Mouse (Mus musculus): ENCODE data around the gene Map3k20.

Gene Map3k20

DNA sequence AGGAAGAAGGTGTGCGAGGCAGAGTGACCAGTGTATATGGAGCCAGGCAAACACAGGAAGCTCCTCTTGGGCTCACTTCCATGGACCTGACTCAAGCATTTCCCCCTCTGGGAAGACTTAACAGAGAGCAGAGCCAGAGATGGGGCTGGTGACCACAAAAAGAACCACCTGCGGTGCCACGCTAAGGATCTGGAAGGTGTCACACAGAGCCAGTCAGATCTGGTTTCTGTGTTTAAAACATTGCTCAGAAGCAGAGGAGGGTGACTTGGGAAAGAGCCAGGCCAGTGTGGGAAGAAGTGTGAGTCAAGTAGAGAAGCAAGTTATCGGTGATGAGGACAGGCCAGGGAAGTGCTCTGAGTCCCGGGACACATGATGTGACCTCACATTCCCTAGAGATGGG, 135.1 kb downstream of the Map3k20 start:
- DNase-seq (ENCODE audit: low read depth, low spot score) = no peak

DNA sequence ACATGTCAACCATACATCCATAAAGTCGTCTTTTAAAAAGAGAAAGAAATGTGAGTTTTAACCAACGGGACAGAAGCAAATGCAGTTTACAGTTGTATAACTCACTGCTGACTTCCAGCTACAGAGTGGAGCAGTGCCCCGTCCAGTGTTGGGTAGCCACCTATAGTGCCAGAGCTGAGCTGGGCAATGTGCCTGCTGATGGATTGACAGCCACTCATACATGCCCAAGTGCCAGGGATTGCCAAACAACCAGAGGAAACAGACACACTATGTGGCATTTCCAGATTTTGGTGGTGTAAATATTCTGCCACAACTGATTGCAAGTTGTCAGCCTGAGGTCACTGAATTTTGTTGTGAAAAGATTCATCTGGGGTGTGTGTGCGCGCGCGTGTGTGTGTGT, 139.2 kb downstream of the Map3k20 start:
- no peak for DNase-seq (ENCODE audit: low read depth, low spot score)

DNA sequence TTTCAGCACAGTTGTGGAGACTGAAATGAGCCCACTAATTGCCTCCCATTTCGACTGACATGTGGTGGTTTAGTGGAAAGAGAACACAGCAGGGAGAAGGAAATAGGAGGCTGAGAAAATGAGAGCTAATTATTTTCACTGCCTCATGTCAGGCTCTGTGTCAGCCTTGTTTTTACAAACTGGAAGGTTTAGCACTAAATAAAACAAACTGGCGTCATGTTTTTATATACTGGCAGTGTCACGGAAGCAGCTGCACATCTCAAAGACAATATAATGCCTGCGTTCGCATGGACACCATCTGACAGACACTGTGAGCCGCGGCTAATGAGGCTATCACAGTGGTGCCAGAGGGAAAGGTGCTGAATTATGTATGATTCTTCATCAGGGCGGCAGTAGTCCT, 141.3 kb downstream of the Map3k20 start:
- DNase-seq (ENCODE audit: low read depth, low spot score) = no peak

DNA sequence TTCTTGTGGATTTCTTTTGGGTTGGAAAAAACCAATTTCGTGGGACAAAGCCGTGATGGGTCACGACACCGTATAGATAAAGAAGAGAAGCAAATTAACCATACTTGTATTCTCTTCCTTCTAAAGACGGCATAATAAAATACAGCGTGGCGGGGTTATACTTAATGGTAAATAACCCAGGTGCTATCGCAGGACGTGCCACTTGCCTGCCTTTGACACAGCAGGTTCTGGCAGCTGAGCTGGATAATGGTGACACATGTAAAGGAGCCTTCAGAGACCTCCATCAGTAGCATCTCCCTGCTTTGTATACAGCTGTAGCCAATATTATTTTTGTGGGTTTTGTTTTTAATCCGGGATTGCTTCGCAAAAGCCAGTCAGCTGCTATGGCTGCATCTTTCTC, 141.9 kb downstream of the Map3k20 start:
- DNase-seq (ENCODE audit: low read depth, low spot score) = no peak

DNA sequence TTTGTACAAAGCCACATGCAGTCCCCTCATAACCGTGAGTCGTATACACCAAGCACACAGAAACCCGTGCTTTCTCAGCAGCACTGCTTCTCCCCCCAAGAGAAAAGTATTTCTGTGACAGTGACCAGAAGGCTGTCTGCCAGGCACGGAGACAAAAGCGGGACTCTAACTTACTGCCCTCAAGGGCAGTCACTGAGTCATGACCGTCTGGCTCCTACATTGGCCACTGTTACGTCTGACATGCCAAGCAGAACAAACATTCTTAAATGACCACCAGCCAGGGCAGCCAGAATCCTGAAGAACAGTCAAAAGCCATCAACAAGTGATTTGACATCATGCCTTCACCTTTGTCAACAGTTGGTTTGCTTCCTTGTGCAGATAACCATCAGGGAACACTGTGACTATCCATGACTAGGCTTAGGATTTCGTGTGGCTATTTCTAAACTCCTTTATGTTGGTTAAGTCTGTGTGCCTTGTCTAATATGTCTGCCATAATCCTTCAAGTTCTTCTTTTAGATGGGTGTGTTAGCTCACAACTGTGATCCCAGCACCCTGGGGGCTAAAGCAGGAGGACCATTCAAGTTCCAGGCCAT, 153.6 kb downstream of the Map3k20 start:
- no peak for DNase-seq (ENCODE audit: low read depth, low spot score)

DNA sequence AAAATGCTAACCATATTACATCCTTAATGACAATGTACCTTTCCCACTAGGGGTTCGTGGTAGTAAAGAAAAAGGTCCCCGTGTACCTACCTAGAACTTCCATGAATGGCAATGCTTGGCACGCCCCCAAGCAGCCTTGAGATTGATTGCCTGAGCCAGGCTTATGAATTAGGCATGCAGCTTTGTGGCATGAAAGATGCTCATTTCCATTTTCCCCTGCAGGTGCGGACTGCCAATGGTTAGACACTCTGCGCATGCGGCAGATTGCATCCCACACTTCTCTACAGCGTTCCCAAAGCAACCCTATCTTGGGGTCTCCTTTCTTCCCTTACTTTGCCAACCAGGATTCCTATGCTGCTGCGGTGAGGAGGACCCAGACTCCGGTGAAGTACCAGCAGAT, 155.6 kb downstream of the Map3k20 start:
- no peak for DNase-seq (ENCODE audit: low read depth, low spot score)

DNA sequence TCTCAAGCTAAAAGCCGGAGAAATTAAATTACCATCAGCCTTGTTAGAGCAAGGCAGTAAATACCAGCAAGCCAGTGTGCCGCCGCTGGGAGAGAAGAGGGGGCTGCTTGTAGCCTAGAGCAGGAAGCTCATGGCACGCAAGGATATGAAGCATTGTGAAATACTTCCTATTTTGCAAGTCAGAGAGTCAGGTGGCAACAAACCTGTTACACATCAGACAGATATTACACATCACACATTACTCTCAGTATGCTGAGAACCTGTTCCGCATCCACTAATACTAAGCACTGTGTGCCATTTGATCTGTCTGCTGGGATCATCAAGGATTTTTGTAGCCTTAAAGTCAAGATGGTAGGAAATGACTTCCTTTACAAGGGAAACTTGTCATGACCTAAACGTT, 157.4 kb downstream of the Map3k20 start:
- no peak for DNase-seq (ENCODE audit: low read depth, low spot score)

DNA sequence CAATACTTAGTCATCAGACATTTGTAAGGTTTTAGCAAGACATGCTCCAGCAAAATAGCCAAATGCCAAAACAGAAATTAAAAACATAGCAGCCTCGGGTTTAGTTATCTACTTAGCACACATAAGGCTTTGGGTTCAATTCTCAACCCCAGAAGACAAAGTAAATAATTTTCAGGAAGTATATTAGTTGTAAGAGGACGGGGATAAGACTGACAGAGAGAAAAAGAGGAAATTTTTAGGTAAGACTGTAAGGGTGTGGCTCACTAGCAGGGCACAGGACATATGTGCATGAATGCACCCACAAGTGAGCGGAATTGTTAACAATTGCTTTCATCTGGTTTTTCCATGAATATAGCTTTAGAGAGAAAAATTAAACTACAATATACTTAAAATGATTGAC, 158.5 kb downstream of the Map3k20 start:
- no peak for DNase-seq (ENCODE audit: low read depth, low spot score)

DNA sequence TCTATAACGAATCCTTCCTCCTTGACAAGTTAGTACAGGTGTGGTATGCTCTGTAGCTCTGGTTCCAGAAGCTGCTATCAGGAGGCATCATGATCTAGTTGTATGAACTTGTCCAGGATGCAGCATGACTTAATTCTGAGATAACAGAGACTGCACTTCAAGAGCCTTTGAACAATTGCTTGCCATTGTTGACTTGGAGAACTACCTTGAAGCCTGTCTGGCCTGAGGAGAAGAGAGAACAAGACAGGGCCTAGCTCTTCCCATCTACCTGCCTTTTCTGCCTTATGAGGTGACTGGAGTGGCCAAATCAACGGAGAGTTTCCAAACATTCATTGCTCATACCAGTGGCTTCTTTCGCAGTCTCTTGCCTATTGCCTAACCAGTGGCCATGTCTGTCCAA, 160.7 kb downstream of the Map3k20 start:
- DNase-seq (ENCODE audit: low read depth, low spot score) = no peak

DNA sequence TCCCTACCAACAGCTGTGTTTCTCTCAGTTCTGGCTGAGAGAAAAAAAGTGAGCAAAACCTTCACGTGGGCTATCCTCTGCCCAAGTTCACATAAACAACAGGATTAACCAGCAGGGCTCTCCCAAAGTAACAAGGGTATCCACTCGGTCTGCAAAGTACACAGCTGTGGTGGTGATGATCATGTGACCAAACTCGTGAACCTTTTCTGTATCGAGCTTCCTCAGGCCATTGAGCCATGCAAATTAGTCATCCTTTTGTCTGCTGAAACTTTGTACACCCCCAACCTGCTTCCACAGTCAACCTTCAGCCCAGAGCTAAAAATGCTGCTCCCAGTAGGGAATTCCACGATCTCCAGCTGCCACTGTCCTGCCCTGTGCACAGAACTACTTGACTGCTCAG, 161.2 kb downstream of the Map3k20 start:
- DNase-seq (ENCODE audit: low read depth, low spot score) = peak; percentile 44

DNA sequence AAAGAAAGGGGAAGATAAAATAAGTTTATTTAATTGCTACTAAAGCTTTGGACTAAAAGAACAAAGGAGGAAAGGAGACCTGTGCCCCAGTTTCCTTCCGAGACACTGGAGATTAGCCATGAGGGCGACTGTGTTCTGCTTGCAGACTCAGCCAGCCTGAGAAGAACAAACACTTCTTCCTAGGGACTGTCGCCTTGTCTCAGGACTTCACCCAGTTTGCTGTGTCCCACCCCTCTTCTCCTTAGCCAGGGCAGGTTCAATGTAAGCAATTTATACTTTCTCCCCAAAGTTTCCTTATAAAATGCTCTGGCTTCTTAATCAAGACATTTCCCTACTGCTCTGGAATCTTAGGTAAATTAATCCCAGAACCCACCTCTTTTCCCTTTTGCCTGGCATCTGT, 168.1 kb downstream of the Map3k20 start:
- DNase-seq (ENCODE audit: low read depth, low spot score) = no peak

DNA sequence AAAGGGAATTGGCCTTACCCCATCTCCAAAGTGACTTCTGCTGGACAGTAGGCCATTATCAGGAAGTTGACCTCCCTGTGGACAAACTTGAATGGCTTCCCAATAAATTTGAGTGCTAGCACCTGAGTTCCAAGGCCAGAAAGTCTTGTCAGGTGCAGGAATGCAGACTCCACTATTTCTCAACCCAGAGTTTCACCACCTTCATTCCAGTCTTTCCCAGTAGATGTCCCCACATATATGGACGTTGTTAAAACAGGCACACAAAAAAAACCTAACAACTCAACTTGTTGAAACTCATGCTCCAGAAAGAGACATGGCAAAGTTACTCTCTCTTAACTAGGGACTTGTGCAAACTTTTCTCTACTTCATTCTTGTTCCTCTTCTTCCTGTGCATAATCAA, 170.8 kb downstream of the Map3k20 start:
- DNase-seq (ENCODE audit: low read depth, low spot score) = no peak

DNA sequence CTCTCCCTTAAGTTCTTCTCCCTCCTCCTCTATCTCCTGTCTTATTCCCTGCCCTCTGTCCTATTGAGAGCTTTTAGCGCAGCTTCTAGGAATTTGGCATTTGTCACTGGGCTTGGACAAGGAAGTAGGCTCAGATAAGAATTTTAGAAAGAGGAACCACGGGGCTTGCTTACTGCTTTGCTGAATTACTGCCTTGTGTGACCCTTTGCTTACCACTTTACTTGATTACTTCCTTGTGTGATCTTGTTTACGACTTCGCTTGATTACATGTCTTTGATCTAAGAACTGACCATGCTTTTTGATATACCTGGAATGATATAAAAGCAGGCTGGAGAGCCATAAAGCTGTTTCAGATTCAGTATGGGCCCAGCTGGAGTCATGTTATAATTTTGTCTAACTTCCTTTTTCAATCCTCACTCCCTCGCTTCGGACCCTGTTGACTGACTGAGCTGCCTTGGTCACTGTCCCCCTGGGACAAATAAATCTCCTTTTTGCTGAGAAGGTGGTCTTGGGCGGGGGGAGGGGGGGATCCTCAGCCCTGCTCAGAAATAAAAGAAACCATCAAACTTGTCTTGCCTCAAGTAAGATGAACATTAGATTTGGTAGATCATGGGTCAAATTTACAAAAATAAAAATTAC, 179.1 kb downstream of the Map3k20 start:
- DNase-seq (ENCODE audit: low read depth, low spot score) = peak; percentile 53

DNA sequence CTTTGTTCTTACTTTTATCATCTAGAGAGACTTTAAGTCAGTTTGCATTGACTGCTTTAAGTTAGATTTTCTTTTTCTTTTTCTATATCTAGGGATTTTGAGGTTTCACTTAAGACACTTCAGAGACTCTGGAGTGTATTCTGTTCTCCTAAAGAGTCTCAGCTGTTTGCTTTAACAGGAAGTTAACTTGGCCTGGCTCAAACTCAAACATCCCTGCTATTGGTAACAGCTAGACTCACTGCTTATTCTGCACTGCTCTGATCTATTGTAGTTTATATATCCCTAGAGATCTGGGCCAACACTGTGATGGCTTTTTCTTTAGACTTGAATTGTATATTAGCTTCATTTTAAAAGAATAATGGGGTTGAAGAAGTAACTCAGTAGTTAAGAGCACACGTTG, 182.2 kb downstream of the Map3k20 start:
- DNase-seq (ENCODE audit: low read depth, low spot score) = no peak

DNA sequence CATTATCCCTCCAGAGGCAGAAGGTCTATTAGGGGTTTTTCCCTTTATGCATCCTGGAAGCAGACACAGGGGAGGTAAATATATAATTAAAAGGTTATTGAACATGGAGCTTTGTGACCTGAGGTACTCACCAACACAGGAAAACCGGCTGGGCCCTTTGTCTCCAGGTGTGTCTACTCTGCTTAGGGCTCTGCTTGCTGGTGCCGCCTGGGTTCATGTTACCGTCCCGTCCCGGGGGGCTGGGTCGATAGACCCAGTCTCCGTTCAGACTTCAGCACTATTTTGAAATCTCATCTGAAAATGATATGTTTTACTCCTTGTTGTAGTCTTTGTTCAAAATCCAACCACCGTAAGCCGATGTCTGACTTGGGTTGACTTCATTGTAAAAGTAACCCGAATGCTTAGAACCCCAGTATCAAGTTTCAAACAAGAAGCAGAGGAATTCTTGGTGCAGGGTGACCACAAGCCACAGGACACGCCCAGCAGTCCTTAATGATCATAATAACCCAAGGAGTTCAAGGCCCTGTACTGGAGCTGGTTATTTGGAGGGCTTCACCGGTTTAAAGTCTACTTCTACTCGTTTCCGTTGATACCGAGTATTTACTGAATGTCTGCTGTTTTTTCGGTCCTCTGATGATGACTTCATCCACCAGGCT, 186.1 kb downstream of the Map3k20 start:
- DNase-seq (ENCODE audit: low read depth, low spot score) = no peak

DNA sequence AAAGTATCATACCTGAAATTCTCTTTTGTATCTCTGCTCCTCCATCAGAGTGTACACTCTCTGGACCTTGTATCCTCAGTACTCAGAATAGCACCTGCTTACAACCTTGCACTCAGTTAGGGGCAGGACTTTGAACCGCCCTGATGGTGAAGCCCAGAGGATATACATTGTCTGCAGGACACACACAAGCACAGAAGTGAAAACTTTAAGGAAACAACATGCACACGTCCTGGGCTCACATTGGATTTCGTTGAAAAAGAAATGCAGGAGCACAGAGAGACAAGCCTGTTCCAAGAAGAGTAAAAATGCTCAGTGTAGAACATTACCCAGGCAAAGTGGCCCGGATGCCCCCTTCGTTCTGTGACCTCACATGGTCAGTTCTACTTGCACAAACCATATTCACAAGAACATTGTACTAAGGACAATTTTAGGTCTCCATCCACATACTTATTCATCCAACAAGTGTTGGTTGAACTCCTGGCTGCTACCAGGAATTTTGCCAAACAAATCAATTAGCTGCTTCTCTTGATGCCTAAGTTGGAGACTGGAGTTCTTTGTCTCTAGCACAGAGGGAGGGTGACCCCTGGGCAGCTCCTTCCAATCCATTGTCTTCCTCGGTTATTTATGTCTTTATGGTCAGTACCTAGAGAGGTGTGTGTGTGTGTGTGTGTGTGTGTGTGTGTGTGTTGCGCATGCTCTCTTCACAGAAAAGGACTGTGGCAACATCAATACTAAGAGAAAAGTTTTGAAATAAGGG, 189.3 kb downstream of the Map3k20 start:
- DNase-seq (ENCODE audit: low read depth, low spot score) = peak; percentile 39

DNA sequence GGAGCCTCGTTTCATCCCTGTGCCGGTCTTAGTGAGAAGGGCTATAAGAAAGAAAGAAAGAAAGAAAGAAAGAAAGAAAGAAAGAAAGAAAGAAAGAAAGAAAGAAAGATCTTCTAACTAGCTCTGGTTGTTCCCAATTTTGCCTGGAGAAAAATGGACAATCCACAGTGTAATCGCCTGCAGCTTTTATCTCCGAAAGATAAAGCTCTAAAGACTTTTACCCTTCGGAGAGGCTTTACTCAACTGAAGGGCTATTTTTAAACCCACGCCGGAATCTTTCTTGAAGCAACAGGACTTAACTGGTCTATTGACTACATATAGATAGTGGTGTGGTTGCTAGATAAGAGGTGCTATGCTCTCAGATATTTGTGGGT, 190.0 kb downstream of the Map3k20 start:
- DNase-seq (ENCODE audit: low read depth, low spot score) = no peak

DNA sequence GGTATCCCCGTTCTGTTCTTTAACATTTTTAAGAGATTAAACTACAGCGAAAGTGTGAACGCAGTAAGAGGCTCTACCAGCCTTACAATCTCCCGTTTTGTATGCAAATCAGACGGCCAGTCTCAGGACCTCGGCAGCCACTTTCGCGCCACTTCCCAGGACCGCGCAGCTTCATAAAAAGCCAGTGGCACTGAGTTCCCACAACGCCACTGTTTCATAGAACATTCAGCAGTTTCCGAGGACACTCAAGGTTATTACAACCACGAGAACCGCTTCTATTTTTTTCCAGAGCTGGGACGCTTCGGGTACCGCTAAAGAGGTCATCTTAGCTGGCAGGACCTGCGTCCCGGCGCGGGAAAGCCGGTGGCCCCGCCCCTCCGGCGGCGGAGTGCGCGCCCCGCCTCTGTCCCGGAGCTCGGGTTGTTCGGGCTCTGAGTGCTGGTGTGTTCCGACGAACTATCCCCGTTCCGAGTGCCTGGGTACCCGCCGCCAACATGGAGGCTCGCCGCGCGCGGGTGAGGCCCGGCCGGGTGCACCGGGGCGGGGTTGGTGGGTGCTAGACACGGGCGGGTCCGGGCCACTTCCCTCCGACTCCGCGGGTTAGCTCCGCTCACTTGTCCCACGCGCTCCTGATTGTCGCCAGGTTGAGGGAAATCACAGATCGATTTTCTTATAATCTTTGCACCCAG, 190.5 kb downstream of the Map3k20 start, which contains the start of gene Cdca7:
TSS of gene Cdca7 (plus strand) at position 363 of the 689 bp plus-strand sequence.
- DNase-seq (ENCODE audit: low read depth, low spot score) = peak; percentile 96

DNA sequence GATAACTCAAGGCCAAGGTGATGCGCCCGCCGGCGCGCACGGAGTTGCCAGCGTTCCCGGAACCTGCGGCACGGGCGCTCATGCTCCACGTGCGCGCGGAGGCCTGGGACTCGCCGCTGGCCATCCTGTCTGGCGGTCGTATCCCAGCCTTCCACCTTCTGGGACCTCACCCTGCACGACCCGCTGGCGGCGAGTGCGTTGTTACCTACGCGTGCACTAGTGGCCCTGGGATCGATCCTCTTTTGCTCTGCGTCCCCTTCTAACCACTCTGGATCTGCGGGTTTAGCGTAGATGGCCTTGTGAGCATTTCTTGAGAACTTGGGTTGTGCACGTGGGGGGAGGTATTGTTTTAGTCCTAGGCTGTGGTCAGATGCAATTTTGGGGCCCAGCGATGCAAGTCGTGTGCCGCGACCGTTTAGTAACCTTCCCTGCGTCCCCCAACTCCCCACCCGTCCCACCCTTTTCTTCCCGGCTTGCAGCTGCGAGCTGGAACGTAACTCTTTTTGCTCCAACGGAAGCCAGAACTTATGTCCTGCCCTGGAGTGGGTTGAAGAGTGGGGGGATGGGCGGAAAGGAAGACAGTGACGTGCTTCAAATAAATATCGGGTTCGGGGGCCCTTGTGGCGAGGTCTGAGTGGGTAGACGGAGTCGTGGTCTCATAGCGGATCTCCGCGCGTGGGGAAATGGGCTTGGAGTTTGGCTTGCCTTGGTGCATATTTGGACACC, 191.2 kb downstream of the Map3k20 start:
- DNase-seq (ENCODE audit: low read depth, low spot score) = peak; percentile 81

DNA sequence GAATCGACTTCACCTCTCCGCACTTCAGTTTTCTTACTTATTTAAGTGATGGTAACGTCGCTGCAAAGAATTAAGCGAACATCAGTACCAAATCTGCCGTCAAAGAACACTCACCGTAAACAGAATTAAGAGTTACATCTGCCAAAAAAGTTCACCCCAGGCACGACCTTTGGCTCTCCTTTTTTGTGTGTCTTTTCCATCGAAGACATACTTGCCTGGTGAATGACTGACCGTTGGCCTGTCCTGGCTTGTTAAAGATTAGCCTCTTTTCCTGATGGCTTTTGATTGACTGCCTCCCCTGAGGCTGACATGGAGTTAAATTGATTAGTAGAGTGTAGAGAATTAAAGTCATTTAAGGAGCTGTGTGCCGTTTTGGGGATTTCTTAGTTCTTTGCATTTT, 191.8 kb downstream of the Map3k20 start:
- DNase-seq (ENCODE audit: low read depth, low spot score) = no peak

DNA sequence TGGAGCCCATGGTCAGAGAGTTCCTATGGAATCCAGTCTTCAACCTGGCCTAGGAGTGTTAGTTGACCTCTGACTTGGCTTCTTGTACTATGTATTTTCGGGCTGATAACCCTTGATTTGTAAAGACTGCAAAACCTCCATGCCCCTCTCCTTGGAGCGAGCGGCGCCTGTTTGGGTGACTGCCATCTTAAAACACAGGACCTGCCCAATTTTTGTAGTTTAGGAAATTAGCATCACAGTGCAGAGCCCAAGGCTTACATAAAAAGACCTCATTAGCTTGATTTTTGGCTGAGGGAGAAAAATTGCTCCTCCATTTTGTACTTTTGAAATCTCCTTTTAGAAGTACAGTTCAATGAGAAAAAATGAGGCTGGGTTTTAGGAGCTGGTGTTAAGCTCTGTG, 192.7 kb downstream of the Map3k20 start:
- DNase-seq (ENCODE audit: low read depth, low spot score) = no peak

Data from A20 (cell line).